Mouse (Mus musculus): ENCODE results near the gene Phactr1. TPM values are rescaled to one million over a fixed set of nuclear protein-coding genes. Genes with fewer than 3 reads are reported as not detected.

Phactr1 gene
- polyA plus RNA-seq (2015; fragmentation: Nextera tagmentation; extraction: Ambion mirVana), result 41.5 and 45.1 TPM in 2 replicates

- H3K27ac ChIP-seq, result no peak within 1 kb of the TSS
- ATAC-seq, result no peak
- no peaks in the 10 kb centered on the region for H3K27me3 ChIP-seq
- 22% methylated on average over 11 of the region's 11 CpGs for WGBS
- no peak within 1 kb of the TSS for H3K9ac ChIP-seq (replicated peaks)
- no peak within 1 kb of the TSS for H3K4me3 ChIP-seq (replicated peaks)
- H3K9me3 ChIP-seq, result no peaks in the 10 kb centered on the region
- no peaks in the 10 kb centered on the region for H3K36me3 ChIP-seq
- 0 out of 2 replicates have a peak within 1 kb of the TSS, but pooled peaks have one; percentile 10 for H3K4me2 ChIP-seq (replicated peaks)
- peaks cover 19% of the 10 kb centered on the region for H3K4me1 ChIP-seq (replicated peaks)
Observed at GRCm38 (mm10) chr13:42680391-42680994, at the start of gene Phactr1. Phactr1 (plus strand) TSS chr13:42680623.

- no peak overlapping the region for H3K9ac ChIP-seq (replicated peaks)
- no peaks in the 10 kb centered on the region for H3K36me3 ChIP-seq
- no peak overlapping the region for H3K27ac ChIP-seq
- 93% methylated on average over 2 of the region's 2 CpGs for whole genome bisulfite sequencing
- no peak for ATAC-seq
- H3K27me3 ChIP-seq, result no peaks in the 10 kb centered on the region
- no peak overlapping the region for H3K4me3 ChIP-seq (replicated peaks)
- H3K9me3 ChIP-seq, result no peaks in the 10 kb centered on the region
- no peak overlapping the region for H3K4me2 ChIP-seq (replicated peaks)
- no peaks in the 10 kb centered on the region for H3K4me1 ChIP-seq (replicated peaks)
Observed at GRCm38 (mm10) chr13:42634908-42635307, 45.5 kb upstream of the Phactr1 start.

GRCm38 (mm10) chr13:42650228-42650627, 30.2 kb upstream of the Phactr1 start:
- no peak overlapping the region for H3K27ac ChIP-seq
- 43% methylated on average over 6 of the region's 6 CpGs for WGBS
- no peak overlapping the region for H3K4me3 ChIP-seq (replicated peaks)
- no peaks in the 10 kb centered on the region for H3K36me3 ChIP-seq
- peaks cover 8% of the 10 kb centered on the region for H3K4me1 ChIP-seq (replicated peaks)
- no peaks in the 10 kb centered on the region for H3K9me3 ChIP-seq
- no peaks in the 10 kb centered on the region; the same call in 1 of the 2 replicates for H3K27me3 ChIP-seq
- no peak overlapping the region for H3K4me2 ChIP-seq (replicated peaks)
- no peak for ATAC-seq
- no peak overlapping the region for H3K9ac ChIP-seq (replicated peaks)

- WGBS, result 27% methylated on average over 7 of the region's 7 CpGs
Observed at GRCm38 (mm10) chr13:42656643-42657315, 23.6 kb upstream of the Phactr1 start.

GRCm38 (mm10) chr13:42671651-42672290, 8.7 kb upstream of the Phactr1 start:
- Histone ChIP-seq H3K27me3 (no peaks in the 10 kb centered on the region), H3K36me3 (no peaks in the 10 kb centered on the region), H3K4me2 (replicated peaks) (no peak overlapping the region), H3K9ac (replicated peaks) (no peak overlapping the region), H3K4me1 (replicated peaks) (peaks cover 7% of the 10 kb centered on the region; the same call in 1 of the 2 replicates), H3K9me3 (no peaks in the 10 kb centered on the region), H3K27ac (no peak overlapping the region), H3K4me3 (replicated peaks) (no peak overlapping the region)
- no peak for ATAC-seq
- WGBS, result 59% methylated on average over 10 of the region's 10 CpGs

More at GRCm38 (mm10) chr13:42656643-42657315, 23.6 kb upstream of the Phactr1 start:
- peak; percentile 78 for ATAC-seq
- Histone ChIP-seq H3K9ac (replicated peaks) (no peak overlapping the region), H3K36me3 (no peaks in the 10 kb centered on the region), H3K4me1 (replicated peaks) (peaks cover 14% of the 10 kb centered on the region), H3K27ac (0 out of 2 replicates have a peak overlapping the region, but pooled peaks have one; percentile 6), H3K4me3 (replicated peaks) (no peak overlapping the region), H3K9me3 (no peaks in the 10 kb centered on the region), H3K27me3 (no peaks in the 10 kb centered on the region), H3K4me2 (replicated peaks) (no peak overlapping the region)

GRCm38 (mm10) chr13:42681299-42681698, 876 bp downstream of the Phactr1 start:
- Histone ChIP-seq H3K4me1 (replicated peaks) (peaks cover 19% of the 10 kb centered on the region), H3K4me3 (replicated peaks) (no peak overlapping the region), H3K9me3 (no peaks in the 10 kb centered on the region), H3K9ac (replicated peaks) (no peak overlapping the region), H3K27ac (no peak overlapping the region), H3K27me3 (no peaks in the 10 kb centered on the region), H3K4me2 (replicated peaks) (0 out of 2 replicates have a peak overlapping the region, but pooled peaks have one; percentile 10), H3K36me3 (no peaks in the 10 kb centered on the region)
- no peak for ATAC-seq
- 73% methylated on average over 9 of the region's 9 CpGs for WGBS

GRCm38 (mm10) chr13:42684181-42684580, 3.8 kb downstream of the Phactr1 start:
- Histone ChIP-seq H3K4me1 (replicated peaks) (peaks cover 19% of the 10 kb centered on the region), H3K9ac (replicated peaks) (no peak overlapping the region), H3K4me3 (replicated peaks) (no peak overlapping the region), H3K36me3 (no peaks in the 10 kb centered on the region), H3K27ac (no peak overlapping the region), H3K27me3 (no peaks in the 10 kb centered on the region), H3K9me3 (no peaks in the 10 kb centered on the region), H3K4me2 (replicated peaks) (no peak overlapping the region)
- 93% methylated on average over 7 of the region's 7 CpGs for WGBS
- ATAC-seq, result no peak

- 84% methylated on average over 4 of the region's 4 CpGs for WGBS
- Histone ChIP-seq H3K9me3 (no peaks in the 10 kb centered on the region), H3K4me2 (replicated peaks) (no peak overlapping the region), H3K27me3 (no peaks in the 10 kb centered on the region), H3K27ac (no peak overlapping the region), H3K4me1 (replicated peaks) (no peaks in the 10 kb centered on the region), H3K4me3 (replicated peaks) (no peak overlapping the region), H3K36me3 (no peaks in the 10 kb centered on the region), H3K9ac (replicated peaks) (no peak overlapping the region)
- no peak for ATAC-seq
Observed at GRCm38 (mm10) chr13:42692233-42692632, 11.8 kb downstream of the Phactr1 start.

- no peaks in the 10 kb centered on the region for H3K36me3 ChIP-seq
- no peaks in the 10 kb centered on the region for H3K9me3 ChIP-seq
- no peak overlapping the region for H3K27ac ChIP-seq
- H3K4me3 ChIP-seq (replicated peaks), result no peak overlapping the region
- WGBS, result 83% methylated on average over 5 of the region's 5 CpGs
- no peak for ATAC-seq
- no peak overlapping the region for H3K4me2 ChIP-seq (replicated peaks)
- no peaks in the 10 kb centered on the region for H3K4me1 ChIP-seq (replicated peaks)
- H3K9ac ChIP-seq (replicated peaks), result no peak overlapping the region
- H3K27me3 ChIP-seq, result no peaks in the 10 kb centered on the region
Observed at GRCm38 (mm10) chr13:42696641-42697040, 16.2 kb downstream of the Phactr1 start.

GRCm38 (mm10) chr13:42709148-42709547, 28.7 kb downstream of the Phactr1 start:
- H3K27me3 ChIP-seq, result 0 out of 2 replicates have a peak, but pooled peaks cover 3% of the 10 kb centered on the region
- 5% methylated on average over 11 of the region's 11 CpGs for WGBS
- peak overlapping the region; percentile 85 for H3K27ac ChIP-seq
- H3K36me3 ChIP-seq, result no peaks in the 10 kb centered on the region
- ATAC-seq, result peak; percentile 83
- peaks cover 29% of the 10 kb centered on the region for H3K4me1 ChIP-seq (replicated peaks)
- H3K4me2 ChIP-seq (replicated peaks), result peak overlapping the region; percentile 58
- peak overlapping the region; percentile 83 for H3K9ac ChIP-seq (replicated peaks)
- peak overlapping the region; percentile 68 for H3K4me3 ChIP-seq (replicated peaks)
- no peaks in the 10 kb centered on the region for H3K9me3 ChIP-seq

- H3K9me3 ChIP-seq, result no peaks in the 10 kb centered on the region
- H3K4me2 ChIP-seq (replicated peaks), result peak overlapping the region; percentile 58
- H3K36me3 ChIP-seq, result no peaks in the 10 kb centered on the region
- peak; percentile 91 for ATAC-seq
- peaks cover 29% of the 10 kb centered on the region for H3K4me1 ChIP-seq (replicated peaks)
- 0 out of 2 replicates have a peak, but pooled peaks cover 3% of the 10 kb centered on the region for H3K27me3 ChIP-seq
- peak overlapping the region; percentile 83 for H3K9ac ChIP-seq (replicated peaks)
- peak overlapping the region; percentile 68 for H3K4me3 ChIP-seq (replicated peaks)
- peak overlapping the region; percentile 85 for H3K27ac ChIP-seq
- under 1% methylated on average over 39 of the region's 39 CpGs for WGBS
Observed at GRCm38 (mm10) chr13:42709611-42710331, 29.3 kb downstream of the Phactr1 start.

Data from midbrain, embryonic 13.5 days (tissue).